Mouse (Mus musculus) ovary, adult 18-20 months (tissue): Measurements from ENCODE around the gene Fuz.

Experiments used
- DNase-seq: peaks from one replicate; pipeline ENCODE4 v3.0.0; 2022; ENCODE audit warnings: low spot score, mixed read lengths

Gene Fuz

GRCm38 (mm10) chr7:44888256-44889105 is 7.4 kb upstream of the Fuz start:
- DNase-seq = no peak

DNA sequence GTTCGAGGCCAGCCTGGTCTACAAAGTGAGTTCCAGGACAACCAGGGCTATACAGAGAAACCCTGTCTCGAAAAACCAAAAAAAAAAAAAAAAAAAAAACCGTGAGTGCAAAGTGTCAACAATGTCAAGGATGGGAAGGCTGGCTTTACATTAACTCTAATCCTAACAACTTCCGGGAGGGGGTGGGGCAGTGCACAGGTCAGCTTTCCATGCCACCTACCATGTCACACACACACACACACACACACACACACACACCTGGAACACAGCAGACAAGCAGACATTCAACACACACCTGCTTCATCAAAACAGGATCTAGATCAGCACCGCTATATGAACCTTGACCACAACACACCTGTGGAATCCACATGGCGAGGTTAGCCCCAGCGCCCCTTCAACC is 5.7 kb upstream of the Fuz start:
- no peak for DNase-seq

DNA sequence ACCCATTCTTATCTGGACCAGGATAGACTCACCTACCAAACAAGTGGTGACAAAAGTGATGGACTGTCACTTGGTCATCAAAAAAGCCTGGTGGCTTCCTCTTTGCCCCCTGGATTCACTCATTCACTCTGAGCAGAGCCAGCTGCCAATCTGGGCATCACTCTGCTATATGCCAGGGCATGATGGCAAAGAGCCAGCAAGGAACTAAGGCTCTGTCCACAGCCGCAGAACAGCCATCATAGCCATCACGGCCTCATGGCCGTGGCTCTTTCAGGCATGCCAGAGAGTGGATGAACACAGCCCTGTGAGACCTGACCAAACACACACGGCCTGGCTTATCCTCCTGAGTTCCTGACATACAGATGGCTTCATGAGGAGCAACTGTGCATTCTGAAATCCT is 5.1 kb upstream of the Fuz start:
- DNase-seq = no peak

- no peak for DNase-seq
Measured at GRCm38 (mm10) chr7:44891611-44892010, 4.3 kb upstream of the Fuz start.

DNA sequence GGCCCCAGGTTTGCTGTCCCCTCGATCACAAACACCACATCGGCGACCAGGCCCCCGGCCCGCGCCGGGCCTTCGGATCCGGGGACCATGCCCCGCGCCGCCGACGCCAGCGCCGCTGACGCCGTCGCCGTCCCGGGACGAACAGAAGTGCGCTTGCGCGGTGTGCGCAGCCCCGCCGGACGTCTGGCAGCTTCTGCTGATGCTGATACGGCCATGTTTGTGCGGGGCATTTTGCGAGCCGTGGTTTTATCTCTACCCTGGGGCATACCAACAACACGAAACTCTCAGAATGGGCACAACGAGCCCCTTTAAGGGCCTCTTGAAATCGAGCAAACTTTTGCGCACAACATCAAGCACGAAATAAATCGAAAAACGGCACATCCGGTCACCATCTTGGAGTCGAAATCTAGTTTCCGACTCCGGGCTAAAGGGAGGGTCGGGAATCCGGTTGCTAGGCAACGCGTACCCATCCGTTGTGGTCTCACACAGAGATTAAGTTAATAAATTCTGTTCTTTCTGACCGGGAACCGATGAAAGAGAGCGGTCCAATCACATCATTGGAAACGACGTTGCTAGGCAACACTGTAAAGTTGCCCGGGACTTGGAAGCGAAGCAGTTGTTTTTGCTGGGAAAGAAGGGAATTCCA is 3.5 kb upstream of the Fuz start, which contains the start of gene Med25:
TSS of gene Med25 (minus strand) at position 437 of the 646 bp plus-strand sequence.
- peak; percentile 96 for DNase-seq

- peak; percentile 69 for DNase-seq
Measured at GRCm38 (mm10) chr7:44893197-44893596, 2.7 kb upstream of the Fuz start.

GRCm38 (mm10) chr7:44894175-44894574 is 1.7 kb upstream of the Fuz start:
- no peak for DNase-seq

DNA sequence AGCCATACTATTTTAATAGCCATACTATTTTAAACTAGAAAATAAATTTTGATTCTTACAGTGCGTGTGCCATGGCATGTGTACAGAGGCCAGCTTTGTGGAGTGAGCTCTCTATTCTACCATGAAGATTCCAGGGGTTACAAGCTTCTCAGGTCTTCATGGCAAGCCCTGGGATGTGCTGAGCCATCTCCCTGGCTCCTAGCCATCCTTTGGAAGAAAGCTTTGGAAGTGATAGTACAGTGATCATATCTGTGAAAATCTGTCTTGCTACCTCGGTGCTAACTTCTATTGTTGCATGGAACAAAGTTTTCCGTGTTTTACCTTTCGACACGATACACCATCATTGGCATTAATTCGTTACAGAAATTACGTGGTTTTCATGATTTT is 680 bp upstream of the Fuz start:
- no peak for DNase-seq

- DNase-seq = no peak
Measured at GRCm38 (mm10) chr7:44896499-44896898, 620 bp downstream of the Fuz start.

- DNase-seq = peak; percentile 43
Measured at GRCm38 (mm10) chr7:44898607-44899006, 2.7 kb downstream of the Fuz start.

DNA sequence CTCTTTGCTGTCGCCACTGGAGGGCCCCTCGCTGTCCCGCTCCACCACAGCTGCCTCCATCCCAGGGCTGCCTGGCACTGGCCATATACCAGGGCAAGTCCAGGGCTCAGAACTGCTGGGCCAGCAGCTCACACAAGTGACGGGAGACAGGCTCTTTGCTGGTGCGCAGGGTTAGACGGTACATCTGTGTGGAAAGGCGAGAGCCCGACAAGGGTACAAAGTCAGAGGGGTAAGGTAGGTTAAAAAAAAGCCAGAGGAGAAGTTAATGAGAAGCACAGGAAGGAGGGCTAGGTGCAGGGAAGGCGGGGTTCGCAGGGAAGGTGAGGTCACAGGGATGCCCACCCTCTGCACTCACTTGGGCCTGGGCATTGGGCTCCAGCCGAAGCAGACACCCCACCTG is 4.8 kb downstream of the Fuz start:
- DNase-seq = no peak

GRCm38 (mm10) chr7:44901230-44901722 is 5.4 kb downstream of the Fuz start:
- no peak for DNase-seq

GRCm38 (mm10) chr7:44905430-44905829 is 9.6 kb downstream of the Fuz start:
- DNase-seq = no peak

- no peak for DNase-seq
Measured at GRCm38 (mm10) chr7:44908706-44909476, 13.0 kb downstream of the Fuz start.

- DNase-seq = no peak
Measured at GRCm38 (mm10) chr7:44914396-44914795, 18.5 kb downstream of the Fuz start.

DNA sequence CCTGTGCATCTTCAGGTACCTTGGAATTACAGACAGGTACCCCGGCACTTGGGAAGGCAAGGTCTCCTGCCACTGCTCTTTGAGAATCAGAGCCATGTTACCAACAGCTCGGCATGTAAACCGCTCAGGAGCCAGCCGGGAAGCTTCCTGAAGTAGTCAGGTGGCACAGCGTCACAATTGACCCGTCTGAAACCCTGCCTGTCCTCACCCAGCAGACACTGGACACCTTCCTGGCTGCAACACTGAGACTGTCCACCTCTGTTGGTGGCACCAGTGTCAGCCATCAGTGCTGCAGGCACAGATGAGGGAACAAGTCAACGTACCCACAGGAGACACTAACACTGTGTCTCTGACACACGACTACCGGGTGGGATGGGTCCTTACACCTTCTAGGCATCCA is 19.4 kb downstream of the Fuz start:
- DNase-seq = peak; percentile 1

DNA sequence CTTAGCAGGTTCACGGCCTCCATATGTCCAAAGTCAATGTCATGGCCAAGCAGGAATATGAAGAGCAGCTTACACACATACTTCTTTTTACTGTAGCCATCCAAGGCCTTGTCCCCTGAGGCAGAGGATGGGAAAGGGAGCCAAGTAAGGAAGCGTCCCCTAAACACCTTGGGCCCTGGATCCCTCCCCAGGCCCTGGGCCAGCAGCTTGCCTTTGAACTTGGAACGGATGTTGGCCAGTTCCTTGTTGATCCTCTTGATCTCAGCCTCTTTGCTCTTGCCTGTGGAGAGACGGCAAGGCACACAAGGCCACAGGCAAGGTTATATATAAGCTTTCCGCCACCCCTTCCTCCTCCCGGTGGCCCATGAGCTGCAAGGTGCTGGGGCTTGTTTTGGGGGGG is 20.3 kb downstream of the Fuz start:
- DNase-seq = no peak

GRCm38 (mm10) chr7:44916881-44917280 is 21.0 kb downstream of the Fuz start:
- no peak for DNase-seq

DNA sequence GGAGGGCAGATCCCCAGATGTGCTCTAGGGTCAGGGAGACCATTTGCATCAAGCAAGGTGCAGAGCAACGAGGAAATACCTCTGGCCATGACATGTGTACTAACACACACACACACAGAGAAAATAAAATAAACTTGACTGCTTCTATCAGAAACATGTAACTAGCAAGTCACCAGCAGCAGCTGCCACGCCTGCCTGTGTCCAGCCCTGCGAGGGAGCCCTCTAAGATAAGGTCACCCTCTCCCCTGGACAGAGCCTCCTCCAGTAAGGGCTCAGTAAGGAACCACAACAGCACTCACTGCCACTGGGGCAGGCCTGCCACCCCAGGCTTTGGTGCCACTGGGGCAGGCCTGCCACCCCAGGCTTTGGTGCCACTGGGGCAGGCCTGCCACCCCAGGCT is 22.3 kb downstream of the Fuz start:
- no peak for DNase-seq

DNA sequence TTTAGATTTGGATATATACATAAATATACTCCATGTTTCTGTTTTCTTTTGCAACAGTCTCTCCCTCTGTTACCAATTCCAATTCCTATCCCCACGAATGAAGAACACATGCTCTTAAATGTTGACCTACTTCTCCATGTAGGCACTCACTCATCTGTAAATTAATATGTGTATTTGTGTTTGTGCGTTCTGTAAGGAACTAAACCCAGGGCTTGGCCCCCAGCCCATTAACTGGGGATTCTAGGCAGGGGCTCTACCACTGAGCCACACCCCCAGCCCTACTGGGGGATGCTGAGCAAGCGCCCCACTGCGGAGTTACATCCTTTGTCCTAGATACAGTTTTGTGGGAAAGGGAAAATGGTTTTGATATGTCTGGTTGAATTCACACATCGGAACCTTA is 23.2 kb downstream of the Fuz start:
- DNase-seq = no peak

- DNase-seq = peak; percentile 71
Measured at GRCm38 (mm10) chr7:44922530-44922929, 26.7 kb downstream of the Fuz start.

- no peak for DNase-seq
Measured at GRCm38 (mm10) chr7:44925468-44925867, 29.6 kb downstream of the Fuz start.

DNA sequence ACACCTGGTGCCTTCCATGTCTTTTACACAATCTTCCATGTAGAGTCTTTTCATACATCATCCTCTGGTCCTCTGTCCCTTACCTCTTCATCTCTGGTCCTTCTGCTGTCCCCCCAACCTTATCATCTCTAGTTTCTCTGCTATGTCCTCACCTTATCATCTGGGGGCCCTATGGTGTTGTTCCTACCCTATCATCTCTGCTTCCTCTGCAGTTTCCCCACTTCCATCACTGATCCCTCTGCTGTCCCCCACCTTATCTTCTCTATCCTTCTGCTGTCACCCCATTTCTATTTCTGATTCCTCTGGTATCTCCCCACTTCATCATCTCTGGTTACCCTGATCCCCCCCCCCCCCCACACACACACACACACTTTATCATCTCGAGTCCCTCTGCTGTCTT is 32.7 kb downstream of the Fuz start:
- DNase-seq = no peak
